14 mouse cellular contexts compared by ENCODE assay signal in the genomic region with DNA sequence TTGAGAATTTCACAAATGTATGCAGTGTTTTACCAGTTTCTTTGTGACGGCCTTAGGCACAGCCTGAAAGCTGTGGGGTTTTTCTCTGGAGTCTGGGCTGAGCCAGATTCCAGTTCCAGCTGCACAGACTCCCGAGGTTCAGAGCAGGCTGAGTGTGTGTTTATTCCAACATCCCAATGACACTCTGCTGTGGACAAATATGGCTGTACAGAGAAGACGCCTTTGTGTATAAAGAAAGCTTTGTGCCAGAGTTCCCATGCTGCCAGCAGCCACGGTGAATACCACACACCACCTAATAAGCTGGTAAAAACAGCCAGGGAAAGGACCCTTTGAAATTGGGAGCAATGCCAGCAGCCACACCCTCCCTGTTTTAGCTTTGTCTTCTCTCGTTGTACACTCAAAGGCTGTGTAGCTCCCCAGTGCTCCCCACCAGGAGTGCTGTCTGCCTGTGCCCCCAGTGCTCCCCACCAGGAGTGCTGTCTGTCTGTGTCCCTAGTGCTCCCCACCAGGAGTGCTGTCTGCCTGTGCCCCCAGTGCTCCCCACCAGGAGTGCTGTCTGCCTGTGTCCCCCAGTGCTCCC. TPM values are rescaled to one million over a fixed set of nuclear protein-coding genes. Genes with fewer than 3 reads are reported as not detected.
DNase-seq lines count a peak whose midpoint lies in the region; ATAC-seq and TF ChIP-seq lines count a peak whose summit lies in the region.
"Had no signal": no experiment of that assay in that cellular context is flagged by ENCODE, and none has a peak within 500 bp of the region (broad histone marks: within the 10 kb centered on the region; RNA-seq: fewer than 3 reads in every experiment).

No protein-coding gene starts in this region.

- no peaks in the 10 kb centered on the region for H3K4me1 ChIP-seq in kidney, embryonic 16.5 days (ENCODE audit: insufficient read depth, low read length)
- H3K4me1 ChIP-seq in ES-E14 (ENCODE audit: control insufficient read depth in 2 of 2, insufficient read depth in 2 of 2, low read length in 2 of 2, poor library complexity in 1 of 2), result peaks cover 6 to 27% of the 10 kb centered on the region in 2 experiments; a peak in 3 of 4 replicates
- no peaks in the 10 kb centered on the region for H3K4me1 ChIP-seq in forebrain, embryonic 14.5 days (ENCODE audit: control insufficient read depth, insufficient read depth, low read length)
- H3K4me1 ChIP-seq: embryonic facial prominence, embryonic 13.5 days; heart, embryonic 12.5 days had no signal

- no peaks in the 10 kb centered on the region for H3K27me3 ChIP-seq in kidney, embryonic 16.5 days (ENCODE audit: insufficient read depth, low read length)
- H3K27me3 ChIP-seq in forebrain, embryonic 14.5 days (replicated peaks; ENCODE audit: control insufficient read depth, insufficient read depth, low read length), result no peaks in the 10 kb centered on the region
- H3K27me3 ChIP-seq: embryonic facial prominence, embryonic 13.5 days; heart, embryonic 12.5 days had no signal

- in situ Hi-C loops in ES-E14 (cut with MboI; ENCODE audit: low sequenced_read_pairs in 2 of 2, unreplicated experiment in 2 of 2), result no loop called here

- H3K9ac ChIP-seq in kidney, embryonic 16.5 days (replicated peaks; ENCODE audit: low read length), result no peak overlapping the region
- H3K9ac ChIP-seq in ES-E14 (ENCODE audit: insufficient read depth, low read depth, low read length, poor library complexity, severe bottlenecking), result 0 out of 2 replicates have a peak overlapping the region, but pooled peaks have one; percentile 15
- H3K9ac ChIP-seq in forebrain, embryonic 14.5 days (ENCODE audit: low read length), result no peak overlapping the region
- H3K9ac ChIP-seq: embryonic facial prominence, embryonic 13.5 days; heart, embryonic 12.5 days had no signal

- ATAC-seq in kidney, embryonic 16.5 days (ENCODE audit: low FRiP score, low TSS enrichment), result peak; percentile 31; the same call in 1 of the 2 replicates
- ATAC-seq in forebrain, embryonic 14.5 days, result peak; percentile 79

- no peak for DNase-seq in kidney, postnatal 36 days
- DNase-seq in ES-E14 (ENCODE audit: low read depth, low spot score), result no peak
- peak; percentile 67 for DNase-seq in forebrain, embryonic 14.5 days (ENCODE audit: low spot score)
- DNase-seq in lung, postnatal 36 days, result peak; percentile 17
- no peak for DNase-seq in cerebellum, adult 9-11 months
- no peak for DNase-seq in adrenal gland, adult (ENCODE audit: inconsistent age in 2 of 2, low spot score in 1 of 2)
- no peak for DNase-seq in heart, adult 9 months (ENCODE audit: low spot score in 2 of 2)
- DNase-seq: cerebellum, adult 9-10 months; kidney, adult 18-20 months; right cerebral cortex, postnatal 14 days had no signal

- 0 out of 2 replicates have a peak, but pooled peaks cover 2% of the 10 kb centered on the region for H3K9me3 ChIP-seq in kidney, embryonic 16.5 days (ENCODE audit: low read length)
- no peaks in the 10 kb centered on the region for H3K9me3 ChIP-seq in ES-E14 (ENCODE audit: control insufficient read depth, insufficient read depth, low read depth, low read length)
- no peaks in the 10 kb centered on the region for H3K9me3 ChIP-seq in forebrain, embryonic 14.5 days (replicated peaks; ENCODE audit: control insufficient read depth, low read length)
- H3K9me3 ChIP-seq: embryonic facial prominence, embryonic 13.5 days; heart, embryonic 12.5 days had no signal

- no peak overlapping the region for H3K4me3 ChIP-seq in kidney, embryonic 16.5 days (ENCODE audit: low read length)
- no peak overlapping the region for H3K4me3 ChIP-seq in ES-E14 (ENCODE audit: insufficient read depth in 1 of 2, low read depth in 1 of 2, low read length in 2 of 2, poor library complexity in 1 of 2, severe bottlenecking in 1 of 2)
- H3K4me3 ChIP-seq in forebrain, embryonic 14.5 days (ENCODE audit: low read depth, low read length), result no peak overlapping the region
- H3K4me3 ChIP-seq: embryonic facial prominence, embryonic 13.5 days; heart, embryonic 12.5 days had no signal

- peaks cover 26% of the 10 kb centered on the region for H3K36me3 ChIP-seq in kidney, embryonic 16.5 days (ENCODE audit: insufficient read depth, low read length)
- peaks cover 9% of the 10 kb centered on the region; the same call in 1 of the 2 replicates for H3K36me3 ChIP-seq in ES-E14 (ENCODE audit: control insufficient read depth, insufficient read depth, low read length, poor library complexity, severe bottlenecking)
- peaks cover 17% of the 10 kb centered on the region for H3K36me3 ChIP-seq in forebrain, embryonic 14.5 days (ENCODE audit: control insufficient read depth, insufficient read depth, low read length)

- no peak overlapping the region for H3K27ac ChIP-seq in kidney, embryonic 16.5 days (ENCODE audit: low read length)
- H3K27ac ChIP-seq in ES-E14 (ENCODE audit: insufficient read depth, low read depth, low read length, poor library complexity, severe bottlenecking), result no peak overlapping the region
- peak overlapping the region; percentile 58; the same call in 1 of the 2 replicates for H3K27ac ChIP-seq in forebrain, embryonic 14.5 days (ENCODE audit: low read depth, low read length)
- H3K27ac ChIP-seq: embryonic facial prominence, embryonic 13.5 days had no signal

- 77% methylated on average over 5 of the region's 5 CpGs for WGBS in kidney, embryonic 16.5 days
- 12% methylated on average over 5 of the region's 5 CpGs for WGBS in forebrain, embryonic 14.5 days

- H3K4me2 ChIP-seq in kidney, embryonic 16.5 days (replicated peaks; ENCODE audit: low read depth, low read length), result no peak overlapping the region
- H3K4me2 ChIP-seq in forebrain, embryonic 14.5 days (ENCODE audit: low read length), result no peak overlapping the region
- H3K4me2 ChIP-seq: embryonic facial prominence, embryonic 13.5 days; heart, embryonic 12.5 days; midbrain, embryonic 11.5 days had no signal

TF ChIP-seq in ES-E14, 5 proteins besides CTCF, POLR2A, EP300 and RAD21:
- TF ChIP-seq CHD2 (IDR thresholded peaks at IDR 0.05; ENCODE audit: low read depth, low read length) (no peak), ZNF384 (IDR thresholded peaks at IDR 0.05; ENCODE audit: low read depth, low read length) (no peak)
TF ChIP-seq in ES-E14: peak in this region for 0.

RNA-seq across cellular contexts. Expression of gene Mansc4, which starts 10.9 kb away (rescaled TPM):
- 5.3 and 5.9 TPM in 2 replicates for polyA plus RNA-seq in kidney, embryonic 16.5 days (2015; fragmentation: Nextera tagmentation; extraction: Ambion mirVana)
- total RNA-seq in ES-E14 (2012; rRNA removed), result 0.80 and 1.5 TPM in 2 replicates
- 0.56 and 0.91 TPM in 2 replicates for polyA plus RNA-seq in forebrain, embryonic 14.5 days (2014; fragmentation: Nextera tagmentation; extraction: Ambion mirVana)

RNA-seq across cellular contexts. Expression of gene Klhl42, which starts 15.3 kb away (rescaled TPM):
- 6.0 and 7.0 TPM in 2 replicates for polyA plus RNA-seq in kidney, embryonic 16.5 days (2015; fragmentation: Nextera tagmentation; extraction: Ambion mirVana)
- 9.1 and 16.4 TPM in 2 replicates for total RNA-seq in ES-E14 (2012; rRNA removed)
- polyA plus RNA-seq in forebrain, embryonic 14.5 days (2014; fragmentation: Nextera tagmentation; extraction: Ambion mirVana), result 6.3 and 7.5 TPM in 2 replicates

RNA-seq across cellular contexts. Expression of gene Mrps35, which starts 33.3 kb away (rescaled TPM):
- polyA plus RNA-seq in kidney, embryonic 16.5 days (2015; fragmentation: Nextera tagmentation; extraction: Ambion mirVana), result 120 and 131 TPM in 2 replicates
- 63.4 and 74.7 TPM in 2 replicates for total RNA-seq in ES-E14 (2012; rRNA removed)
- 108 and 119 TPM in 2 replicates for polyA plus RNA-seq in forebrain, embryonic 14.5 days (2014; fragmentation: Nextera tagmentation; extraction: Ambion mirVana)

RNA-seq across cellular contexts. Expression of gene Rep15, which starts 43.5 kb away (rescaled TPM):
- 0.85 and 1.1 TPM in 2 replicates for polyA plus RNA-seq in kidney, embryonic 16.5 days (2015; fragmentation: Nextera tagmentation; extraction: Ambion mirVana)
- total RNA-seq in ES-E14 (2012; rRNA removed), result 0.80 and 1.6 TPM in 2 replicates
- polyA plus RNA-seq in forebrain, embryonic 14.5 days (2014; fragmentation: Nextera tagmentation; extraction: Ambion mirVana), result 0.43 and 0.56 TPM in 2 replicates

Comparison
In these comparisons a context has a peak if more than half of its experiments do, and no peak if none do; other contexts are left out.
1. DNase-seq: peak in forebrain, embryonic 14.5 days (single experiment) and lung, postnatal 36 days (single experiment); none in kidney, postnatal 36 days (0 of 2), ES-E14 (single experiment), cerebellum, adult 9-11 months (single experiment), adrenal gland, adult (0 of 2) and heart, adult 9 months (0 of 2).